Mouse (Mus musculus) embryonic stem cell, embryonic (primary cell): Measurements from ENCODE around the gene Syt14.

Experiments
- CTCF ChIA-PET, 4 experiments: fragments of 300-600 bp in 2 of 4; fragments of 350-600 bp in 2 of 4; sonication (Branson Sonifier 250); formaldehyde crosslinking; loops; one replicate each; lab custom pipeline; 2022; ENCODE audit warnings: inconsistent platforms in 2 of 4; lab: Charles Lee
- POLR2A ChIA-PET, 4 experiments: fragments of 300-600 bp in 2 of 4; fragments of 350-600 bp in 2 of 4; sonication (Branson Sonifier 250); formaldehyde crosslinking; loops; one replicate each; lab custom pipeline; 2022; ENCODE audit warnings: antibody characterized with exemption in 4 of 4, inconsistent platforms in 1 of 4; lab: Charles Lee

Gene Syt14

GRCm38 (mm10) chr1:193001587-193001986 lies 34.0 kb downstream of the Syt14 start:
- CTCF ChIA-PET: no interaction called here
- POLR2A ChIA-PET: no interaction called here

GRCm38 (mm10) chr1:193000908-193001307 lies 34.7 kb downstream of the Syt14 start:
- ChIA-PET POLR2A (no interaction called here), CTCF (no interaction called here)

- ChIA-PET POLR2A (no interaction called here), CTCF (no interaction called here)
These were observed 41.2 kb downstream of the Syt14 start for GRCm38 (mm10) chr1:192994179-192994873.

GRCm38 (mm10) chr1:192993491-192993890 lies 42.1 kb downstream of the Syt14 start:
- ChIA-PET CTCF (no interaction called here), POLR2A (no interaction called here)

DNA sequence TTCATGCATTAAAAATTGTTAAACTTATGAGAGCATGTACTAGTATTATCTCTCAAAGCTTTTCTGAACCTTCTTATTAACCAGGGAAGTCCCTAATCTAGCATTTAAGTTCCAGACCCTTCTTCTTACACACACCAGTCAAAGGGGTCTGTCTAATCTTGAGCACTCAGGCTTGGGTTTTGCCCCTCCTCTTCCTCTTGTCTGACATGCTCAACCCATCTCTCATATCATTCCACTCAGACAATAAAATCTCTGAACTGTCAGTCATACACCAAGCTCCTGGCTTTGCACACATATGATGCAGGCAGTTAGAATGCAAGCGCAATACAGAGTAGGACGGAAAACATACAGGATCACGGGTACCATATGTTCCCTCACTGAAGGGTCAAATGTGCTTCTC lies 48.4 kb downstream of the Syt14 start:
- ChIA-PET POLR2A (no interaction called here), CTCF (no interaction called here)

DNA sequence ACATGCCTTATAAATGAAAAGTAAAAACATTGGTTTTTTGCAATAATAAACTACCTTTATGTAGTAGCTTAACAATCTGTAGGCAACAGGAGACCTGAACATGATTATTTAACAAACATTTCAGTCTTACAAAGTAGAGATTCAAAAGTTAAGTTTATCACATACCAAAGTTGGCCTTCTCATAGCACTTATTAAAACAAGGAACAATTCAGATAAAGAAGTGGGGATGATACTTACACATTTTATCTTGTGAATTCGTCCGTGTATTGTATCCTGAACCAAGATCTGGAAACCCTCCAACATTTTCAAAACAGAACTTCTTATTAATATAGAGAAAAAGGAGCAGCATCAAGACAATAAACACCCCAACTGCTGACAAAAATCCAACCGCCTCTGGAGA lies 49.1 kb downstream of the Syt14 start:
- ChIA-PET CTCF (interaction anchor here in 1 of 4 experiments (0.6 kb wide), 1 partner anchor 134 kb away, joined by 4 read pairs; no protein-coding TSS in a partner anchor), POLR2A (no interaction called here)

- CTCF ChIA-PET: no interaction called here
- POLR2A ChIA-PET: interaction anchor here in 1 of 4 experiments (0.6 kb wide), 1 partner anchor 97 kb away, joined by 3 read pairs; no protein-coding TSS in a partner anchor
These were observed 51.2 kb downstream of the Syt14 start for GRCm38 (mm10) chr1:192984333-192984732.

- POLR2A ChIA-PET: no interaction called here
- CTCF ChIA-PET: no interaction called here
These were observed 53.9 kb downstream of the Syt14 start for GRCm38 (mm10) chr1:192981658-192982057.

DNA sequence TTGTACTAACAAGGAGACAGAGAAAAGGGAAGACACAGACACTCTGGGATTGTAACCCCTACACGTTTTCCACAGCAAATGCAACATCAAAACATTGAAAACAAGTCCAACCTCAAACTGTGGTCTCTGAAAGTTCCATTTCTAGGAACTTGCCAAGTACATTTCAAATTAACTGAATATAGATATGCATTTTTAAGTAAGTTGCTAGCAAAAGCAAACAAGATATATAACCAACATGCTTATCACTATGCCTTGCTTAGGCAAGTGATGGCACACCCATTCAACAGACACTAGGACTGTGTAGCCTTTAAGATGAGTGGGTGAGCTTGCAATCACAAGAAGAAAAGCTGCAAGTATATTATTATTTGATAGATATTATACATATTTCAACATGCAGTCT lies 54.5 kb downstream of the Syt14 start:
- CTCF ChIA-PET: no interaction called here
- POLR2A ChIA-PET: no interaction called here

DNA sequence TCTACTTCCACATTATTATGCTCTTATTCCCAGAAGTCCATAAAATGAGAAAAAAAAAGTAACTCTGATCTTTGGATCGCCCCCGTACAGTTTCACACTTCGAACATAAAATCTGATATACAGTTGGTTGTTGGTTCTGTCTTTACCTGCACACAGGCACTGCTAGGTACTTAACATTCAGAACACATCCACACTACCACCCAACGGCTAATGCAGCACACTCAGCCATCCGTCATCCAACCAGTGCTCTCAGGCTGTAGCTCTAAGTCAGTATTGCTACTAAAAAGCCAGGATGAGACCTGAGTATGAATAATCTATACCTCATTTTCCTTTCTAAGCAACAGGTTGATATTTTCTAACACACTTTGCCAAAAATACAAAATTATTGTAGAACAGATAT lies 73.3 kb downstream of the Syt14 start:
- CTCF ChIA-PET: no interaction called here
- POLR2A ChIA-PET: no interaction called here

GRCm38 (mm10) chr1:192947839-192948173 lies 87.8 kb downstream of the Syt14 start:
- ChIA-PET POLR2A (no interaction called here), CTCF (no interaction called here)

GRCm38 (mm10) chr1:192947170-192947838 lies 88.3 kb downstream of the Syt14 start:
- ChIA-PET POLR2A (no interaction called here), CTCF (no interaction called here)

GRCm38 (mm10) chr1:192939033-192939432 lies 96.5 kb downstream of the Syt14 start:
- POLR2A ChIA-PET: no interaction called here

GRCm38 (mm10) chr1:192937956-192938355 lies 97.6 kb downstream of the Syt14 start:
- ChIA-PET POLR2A (no interaction called here), CTCF (no interaction called here)

More at GRCm38 (mm10) chr1:192939033-192939432, 96.5 kb downstream of the Syt14 start:
- CTCF ChIA-PET: no interaction called here

DNA sequence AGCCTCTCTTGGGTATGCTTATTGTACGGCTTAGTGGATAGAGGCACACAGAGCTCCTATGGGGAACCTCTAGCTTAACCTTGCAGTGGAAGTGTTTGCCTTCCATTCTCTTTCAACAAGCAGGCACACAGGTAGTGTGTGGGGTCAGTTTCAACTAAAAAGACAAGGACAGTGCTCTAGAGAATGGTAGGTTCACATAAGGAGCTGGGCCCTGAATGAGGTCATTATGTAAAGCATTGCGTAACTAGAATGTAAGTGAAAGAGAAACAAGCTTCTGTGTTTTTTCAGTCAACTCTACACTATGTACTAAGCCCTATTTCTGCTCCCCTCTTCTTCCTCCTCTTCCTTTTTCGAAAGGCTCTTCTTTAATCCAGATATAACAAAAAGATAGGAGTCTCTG lies 103.8 kb downstream of the Syt14 start:
- CTCF ChIA-PET: interaction anchor here in 1 of 4 experiments (1.0 kb wide), 1 partner anchor 62 kb away, joined by 3 read pairs; no protein-coding TSS in a partner anchor
- POLR2A ChIA-PET: interaction anchor here in 1 of 4 experiments (1.5 kb wide), 1 partner anchor 187 kb away, joined by 4 read pairs; no protein-coding TSS in a partner anchor

DNA sequence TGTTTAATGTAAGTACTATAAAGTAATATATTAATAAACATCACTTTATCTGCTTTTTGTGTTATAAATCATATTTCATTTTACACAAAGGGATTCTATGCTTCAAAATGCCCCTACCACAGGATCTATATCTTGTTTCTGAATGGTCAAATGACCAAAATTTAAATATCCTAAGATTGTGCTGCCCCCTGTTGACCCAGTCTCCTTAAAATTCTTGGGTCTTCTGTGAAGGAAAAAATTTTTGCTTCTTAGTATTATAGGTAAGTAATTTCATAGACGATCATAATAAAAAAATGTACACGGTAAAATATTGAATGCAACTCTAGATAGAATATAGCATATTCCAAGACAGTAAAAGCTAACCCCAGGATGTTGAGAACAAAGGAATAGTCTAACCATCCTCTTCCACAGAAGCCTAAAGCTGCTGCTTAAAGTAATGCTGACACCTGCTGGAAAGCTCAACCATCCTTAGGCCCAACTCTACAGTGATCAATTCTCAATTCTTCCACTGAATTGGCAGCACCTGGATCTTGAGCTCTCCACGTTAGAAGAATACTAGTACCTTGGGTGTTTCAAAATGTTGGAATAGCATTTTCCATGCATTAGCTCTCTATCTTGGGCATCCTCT lies 123.4 kb downstream of the Syt14 start:
- ChIA-PET CTCF (interaction anchor here in 3 of 4 experiments (1.0 to 1.2 kb wide), 5 partner anchors 123 to 147 kb away, joined by 3 to 7 read pairs (median 5); no protein-coding TSS in a partner anchor), POLR2A (no interaction called here)

DNA sequence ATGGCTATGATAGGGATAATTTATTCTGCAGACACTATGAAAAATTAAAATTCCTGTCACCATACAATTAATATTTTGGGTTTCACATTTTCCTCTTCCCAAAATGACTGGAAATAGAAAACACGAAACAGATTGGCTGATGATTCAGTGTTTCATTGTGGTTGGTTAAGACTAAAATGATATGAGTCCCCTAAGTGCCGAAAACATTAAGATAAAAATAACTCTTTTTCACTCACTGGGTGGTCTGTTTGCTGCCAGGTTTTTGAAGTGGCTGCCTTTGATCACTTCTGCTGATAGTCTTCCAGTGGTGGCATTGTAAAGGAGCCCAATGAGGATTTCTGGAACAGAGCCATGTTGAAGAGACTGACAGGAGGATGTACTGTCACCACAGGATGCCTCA lies 134.1 kb downstream of the Syt14 start:
- POLR2A ChIA-PET: interaction anchor here in 1 of 4 experiments (1.1 kb wide), 1 partner anchor 17 kb away, joined by 3 read pairs; no protein-coding TSS in a partner anchor

DNA sequence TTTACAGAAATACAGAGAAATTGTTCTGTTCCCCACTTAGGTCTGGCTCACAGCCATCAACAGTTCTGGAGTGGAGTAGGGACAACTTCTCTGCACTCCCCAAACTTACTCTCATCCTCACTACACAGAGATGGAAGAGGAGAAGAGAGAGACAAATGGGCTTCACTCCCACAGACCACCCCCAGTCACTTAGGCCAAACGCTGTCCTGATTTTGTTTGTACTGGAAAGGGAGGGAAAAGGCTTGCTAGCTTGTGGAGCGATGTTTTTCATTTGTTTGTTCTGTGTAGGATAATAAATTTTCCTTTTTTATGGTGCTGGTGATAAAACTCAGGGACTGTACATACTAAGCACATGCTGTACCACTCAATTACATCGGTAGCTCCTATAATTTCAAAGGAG lies 134.7 kb downstream of the Syt14 start:
- CTCF ChIA-PET: no interaction called here
- POLR2A ChIA-PET: interaction anchor here in 1 of 4 experiments (1.1 kb wide), 1 partner anchor 16 kb away, joined by 3 read pairs; no protein-coding TSS in a partner anchor

More for the DNA sequence above, 134.1 kb downstream of the Syt14 start:
- CTCF ChIA-PET: no interaction called here

DNA sequence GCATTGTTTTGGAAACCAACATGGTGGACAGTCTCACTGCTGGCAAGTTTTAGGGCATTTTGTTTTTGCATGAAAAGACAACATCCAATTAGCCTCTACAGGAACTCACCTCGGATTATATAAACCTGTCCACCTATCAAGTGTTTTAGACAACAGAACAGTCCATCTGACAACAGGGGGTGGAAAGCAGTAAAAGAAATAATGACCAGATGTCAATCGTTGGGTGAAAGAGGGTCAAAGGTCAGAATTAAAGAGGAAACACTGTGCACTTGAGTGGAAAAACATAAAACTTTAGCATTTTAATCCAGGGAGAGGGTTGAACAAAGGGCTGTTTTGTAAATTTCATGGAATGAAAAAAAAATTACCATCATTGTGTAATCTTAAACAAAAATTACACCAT lies 136.8 kb downstream of the Syt14 start:
- ChIA-PET CTCF (no interaction called here), POLR2A (no interaction called here)

DNA sequence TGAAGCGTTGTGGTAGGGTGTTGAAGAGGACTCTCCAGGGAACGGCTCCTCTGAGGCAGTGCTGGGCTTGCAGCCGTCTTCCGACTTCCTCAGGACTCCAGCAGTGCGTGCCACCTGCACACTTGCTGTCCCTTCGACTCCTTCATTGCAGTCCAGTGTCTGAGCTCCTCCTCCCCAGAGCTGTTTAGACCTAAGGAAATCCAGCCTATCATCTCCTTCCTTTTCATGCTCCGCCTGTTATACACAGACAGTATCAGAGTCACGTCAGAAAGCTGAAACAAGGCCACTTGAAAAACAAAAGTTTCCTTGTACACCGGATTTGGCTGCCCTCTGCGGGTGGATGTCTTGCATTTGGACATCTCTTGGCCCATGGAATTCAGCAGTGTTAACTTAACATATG lies 138.4 kb downstream of the Syt14 start:
- ChIA-PET POLR2A (no interaction called here), CTCF (interaction anchor here in 1 of 4 experiments (0.7 kb wide), 1 partner anchor 102 kb away, joined by 3 read pairs; no protein-coding TSS in a partner anchor)
